Mouse (Mus musculus): ENCODE data around the gene Cnih2.
"Not testable (repeated sequence)": the region's sequence is repeated elsewhere in the genome, so short reads cannot be mapped to it uniquely, and the experiment has no call there.

Cnih2 gene

GRCm38 (mm10) chr19:5094243-5094632 lies 4.1 kb downstream of the Cnih2 start:
- peak; percentile 90 for DNase-seq (ENCODE audit: low spot score)

- DNase-seq (ENCODE audit: low spot score) = no peak
Measured at GRCm38 (mm10) chr19:5093481-5094242, 4.7 kb downstream of the Cnih2 start.

- no peak for DNase-seq (ENCODE audit: low spot score)
Measured at GRCm38 (mm10) chr19:5092083-5092482, 6.2 kb downstream of the Cnih2 start.

GRCm38 (mm10) chr19:5089324-5089723 lies 9.0 kb downstream of the Cnih2 start:
- no peak for DNase-seq (ENCODE audit: low spot score)

GRCm38 (mm10) chr19:5087884-5088728 lies 10.2 kb downstream of the Cnih2 start, which contains the start of gene Yif1a:
Yif1a (plus strand) TSS chr19:5088538.
- DNase-seq (ENCODE audit: low spot score) = peak; percentile 93

GRCm38 (mm10) chr19:5086533-5086932 lies 11.8 kb downstream of the Cnih2 start:
- not testable (repeated sequence) for DNase-seq (ENCODE audit: low spot score)

GRCm38 (mm10) chr19:5085145-5085863 lies 13.0 kb downstream of the Cnih2 start, which contains the start of gene Tmem151a:
Tmem151a (minus strand) TSS chr19:5085531.
- no peak for DNase-seq (ENCODE audit: low spot score)

GRCm38 (mm10) chr19:5084834-5085144 lies 13.5 kb downstream of the Cnih2 start:
- DNase-seq (ENCODE audit: low spot score) = no peak

- DNase-seq (ENCODE audit: low spot score) = no peak
Measured at GRCm38 (mm10) chr19:5083961-5084833, 14.1 kb downstream of the Cnih2 start.

GRCm38 (mm10) chr19:5082596-5082995 lies 15.7 kb downstream of the Cnih2 start:
- DNase-seq (ENCODE audit: low spot score) = no peak

- DNase-seq (ENCODE audit: low spot score) = no peak
Measured at GRCm38 (mm10) chr19:5082005-5082404, 16.3 kb downstream of the Cnih2 start.

GRCm38 (mm10) chr19:5079279-5079678 lies 19.0 kb downstream of the Cnih2 start:
- DNase-seq (ENCODE audit: low spot score) = no peak

GRCm38 (mm10) chr19:5073518-5073917 lies 24.8 kb downstream of the Cnih2 start:
- DNase-seq (ENCODE audit: low spot score) = no peak

GRCm38 (mm10) chr19:5073028-5073427 lies 25.3 kb downstream of the Cnih2 start:
- no peak for DNase-seq (ENCODE audit: low spot score)

GRCm38 (mm10) chr19:5072389-5073019 lies 25.8 kb downstream of the Cnih2 start:
- no peak for DNase-seq (ENCODE audit: low spot score)

- DNase-seq (ENCODE audit: low spot score) = no peak
Measured at GRCm38 (mm10) chr19:5071545-5072369, 26.6 kb downstream of the Cnih2 start.

- no peak for DNase-seq (ENCODE audit: low spot score)
Measured at GRCm38 (mm10) chr19:5071077-5071476, 27.2 kb downstream of the Cnih2 start.

GRCm38 (mm10) chr19:5069978-5070377 lies 28.3 kb downstream of the Cnih2 start:
- no peak for DNase-seq (ENCODE audit: low spot score)

GRCm38 (mm10) chr19:5069486-5069885 lies 28.8 kb downstream of the Cnih2 start:
- DNase-seq (ENCODE audit: low spot score) = no peak

GRCm38 (mm10) chr19:5068570-5069234 lies 29.6 kb downstream of the Cnih2 start:
- no peak for DNase-seq (ENCODE audit: low spot score)
